Mouse (Mus musculus) adrenal gland, adult 18-20 months (tissue): Measurements from ENCODE around the gene Gm20696. TPM values are rescaled to one million over a fixed set of nuclear protein-coding genes. Genes with fewer than 3 reads are reported as not detected.

Experiments used
- DNase-seq, 2 experiments: peaks; one replicate each; pipeline ENCODE4 v3.0.0; 2021 to 2022; ENCODE audit warnings: low spot score in 2 of 2
- total RNA-seq, 2 experiments: library from RNA; stranded (reverse); gene quantifications; 1 replicate in 1 of 2; 2 replicates in 1 of 2; pipeline ENCODE4 v1.2.3; 2021

The Gm20696 gene
- total RNA-seq, 2 experiments from 2014 or later = 2.5 to 3.0 TPM

DNA sequence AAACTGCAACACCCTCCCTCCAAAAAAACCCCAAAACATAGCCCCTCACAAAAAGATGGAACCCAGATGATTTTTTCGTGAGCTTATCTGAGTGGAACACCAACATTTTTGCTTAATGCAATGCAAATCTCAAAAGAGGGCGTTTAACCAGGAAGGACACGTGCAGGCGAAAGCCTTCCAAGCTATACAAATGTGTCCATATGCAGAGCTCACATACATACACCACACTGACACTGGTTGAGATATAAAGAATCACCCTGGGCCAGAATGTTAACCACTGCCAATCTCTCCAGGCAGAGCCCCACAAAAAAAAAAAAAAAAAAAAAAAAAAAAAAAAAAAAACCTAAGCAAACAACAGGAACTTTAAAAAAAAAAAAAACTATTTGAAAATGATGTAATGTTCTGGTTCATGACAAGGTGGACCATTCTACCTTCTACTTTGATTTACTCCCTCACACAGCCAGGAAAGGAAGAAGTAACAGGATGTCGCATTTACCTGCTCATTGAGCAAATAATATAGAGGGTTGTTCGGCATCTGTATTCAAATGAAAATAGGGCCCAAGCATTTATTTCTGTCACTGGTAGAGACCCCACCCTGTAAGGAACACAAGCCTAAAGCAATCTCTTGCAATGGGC lies 262.7 kb downstream of the Gm20696 start:
- no peak for DNase-seq

GRCm38 (mm10) chr6:99402941-99403340 lies 263.7 kb downstream of the Gm20696 start:
- DNase-seq = no peak

DNA sequence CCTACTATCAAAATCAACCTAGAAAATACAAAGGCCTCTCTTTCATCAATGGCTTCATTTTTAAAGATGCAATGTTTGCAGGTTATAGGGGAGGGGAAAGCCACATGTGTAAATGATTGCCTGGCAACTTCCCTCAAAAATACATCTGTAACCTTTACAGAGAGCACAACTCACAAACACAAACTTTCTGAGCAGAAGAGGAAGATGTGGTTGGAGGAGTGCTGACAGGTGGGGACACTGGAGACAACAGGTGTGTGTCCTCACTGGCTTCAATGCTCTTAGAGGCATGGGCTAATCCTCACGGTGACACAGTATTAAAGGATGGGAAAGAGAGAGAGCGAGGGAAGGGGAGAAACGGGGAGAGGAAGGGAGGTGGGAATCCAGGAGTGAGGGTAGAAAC lies 264.2 kb downstream of the Gm20696 start:
- DNase-seq = no peak

DNA sequence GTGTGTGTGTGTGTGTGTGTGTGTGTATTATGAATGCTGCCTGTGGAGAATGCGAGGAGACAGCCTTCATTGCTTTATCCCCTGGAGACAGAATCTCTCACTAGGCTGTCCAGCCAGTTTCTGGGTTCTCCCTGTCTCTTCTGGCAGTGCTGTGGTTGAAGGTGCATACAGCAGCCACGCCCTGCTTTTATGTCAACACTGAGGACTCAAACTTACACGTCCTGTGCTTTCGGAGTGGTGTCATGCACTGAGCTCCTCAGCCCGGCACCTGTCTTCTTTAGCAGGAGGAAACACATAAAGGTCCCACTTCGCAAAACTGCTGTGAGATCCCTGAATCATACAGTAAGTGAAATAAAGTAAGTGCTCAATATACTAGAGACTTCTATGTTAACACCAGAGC lies 264.8 kb downstream of the Gm20696 start:
- no peak for DNase-seq

DNA sequence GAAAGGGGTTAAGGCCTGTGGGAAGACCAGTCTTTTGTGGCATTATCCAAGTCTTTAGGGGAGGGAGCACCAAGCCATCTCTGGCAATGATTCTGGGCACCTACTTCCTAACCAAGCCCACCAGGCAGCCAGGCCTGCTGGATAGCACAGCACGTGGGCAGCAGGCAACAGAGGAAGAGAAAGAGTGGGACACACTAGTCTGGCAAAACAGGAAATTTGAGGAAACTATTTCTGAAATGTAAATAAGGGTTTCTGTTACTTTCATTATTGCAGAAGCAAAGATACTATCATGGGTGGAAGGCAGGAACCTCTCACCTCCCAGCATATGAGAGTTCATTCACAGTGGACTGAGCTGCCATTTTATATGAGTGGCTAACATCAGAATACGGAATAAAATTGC lies 265.4 kb downstream of the Gm20696 start:
- no peak for DNase-seq

DNA sequence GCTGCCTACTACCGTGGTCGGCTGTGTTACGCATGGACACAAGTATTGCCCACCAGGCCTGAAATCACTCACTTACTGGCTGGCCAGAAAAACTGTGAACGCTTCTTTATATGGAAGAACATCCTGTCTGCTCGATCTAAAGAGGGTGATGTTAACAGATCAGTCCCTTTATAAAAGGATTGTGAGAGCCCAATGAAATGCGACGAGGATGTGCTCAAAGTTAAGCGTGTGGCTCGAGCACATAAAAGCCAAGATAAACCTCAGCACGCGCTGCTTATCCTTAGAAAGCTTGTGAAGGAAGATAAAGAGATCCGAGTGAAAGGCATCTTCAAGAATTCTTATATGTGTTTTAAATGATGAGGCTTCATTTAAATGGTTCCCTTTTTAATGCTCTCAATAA lies 270.9 kb downstream of the Gm20696 start:
- DNase-seq = no peak

DNA sequence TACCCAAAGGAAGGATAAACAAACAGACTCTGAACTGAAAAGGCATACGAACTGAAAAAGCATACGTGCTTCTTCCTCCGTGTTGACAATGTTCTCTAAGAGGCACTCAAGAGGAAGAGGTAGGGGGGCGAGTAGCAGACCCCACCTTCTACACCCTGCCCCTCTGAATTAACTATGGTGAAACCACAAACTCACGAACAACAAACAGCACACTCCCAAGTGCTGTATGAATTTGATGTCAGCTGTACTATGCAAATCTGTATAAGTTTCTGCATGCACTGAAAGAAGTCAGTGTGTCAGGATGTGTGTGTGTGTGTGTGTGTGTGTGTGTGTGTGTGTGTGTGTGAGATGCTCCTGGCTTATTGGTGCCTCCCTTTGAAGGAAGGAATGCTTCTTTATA lies 271.8 kb downstream of the Gm20696 start:
- no peak for DNase-seq

DNA sequence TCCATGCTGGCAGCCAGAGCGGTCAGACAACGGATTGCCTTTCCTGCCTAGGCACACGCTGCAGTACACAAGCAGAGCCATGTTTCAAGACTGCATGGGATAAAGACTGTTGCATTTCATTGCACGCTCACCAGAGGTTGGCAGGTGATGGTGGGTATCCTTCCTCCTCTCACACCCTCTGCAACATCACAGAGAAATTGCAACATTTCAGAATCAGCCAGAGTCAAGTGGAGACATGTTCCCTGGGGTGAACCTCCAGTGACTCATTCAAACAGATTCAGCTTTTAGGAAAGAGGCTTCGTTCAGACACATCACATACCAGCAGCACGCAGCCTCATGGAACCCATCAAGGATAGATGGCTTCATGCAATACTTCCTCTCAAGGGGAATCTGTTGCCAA lies 274.1 kb downstream of the Gm20696 start:
- DNase-seq = no peak

DNA sequence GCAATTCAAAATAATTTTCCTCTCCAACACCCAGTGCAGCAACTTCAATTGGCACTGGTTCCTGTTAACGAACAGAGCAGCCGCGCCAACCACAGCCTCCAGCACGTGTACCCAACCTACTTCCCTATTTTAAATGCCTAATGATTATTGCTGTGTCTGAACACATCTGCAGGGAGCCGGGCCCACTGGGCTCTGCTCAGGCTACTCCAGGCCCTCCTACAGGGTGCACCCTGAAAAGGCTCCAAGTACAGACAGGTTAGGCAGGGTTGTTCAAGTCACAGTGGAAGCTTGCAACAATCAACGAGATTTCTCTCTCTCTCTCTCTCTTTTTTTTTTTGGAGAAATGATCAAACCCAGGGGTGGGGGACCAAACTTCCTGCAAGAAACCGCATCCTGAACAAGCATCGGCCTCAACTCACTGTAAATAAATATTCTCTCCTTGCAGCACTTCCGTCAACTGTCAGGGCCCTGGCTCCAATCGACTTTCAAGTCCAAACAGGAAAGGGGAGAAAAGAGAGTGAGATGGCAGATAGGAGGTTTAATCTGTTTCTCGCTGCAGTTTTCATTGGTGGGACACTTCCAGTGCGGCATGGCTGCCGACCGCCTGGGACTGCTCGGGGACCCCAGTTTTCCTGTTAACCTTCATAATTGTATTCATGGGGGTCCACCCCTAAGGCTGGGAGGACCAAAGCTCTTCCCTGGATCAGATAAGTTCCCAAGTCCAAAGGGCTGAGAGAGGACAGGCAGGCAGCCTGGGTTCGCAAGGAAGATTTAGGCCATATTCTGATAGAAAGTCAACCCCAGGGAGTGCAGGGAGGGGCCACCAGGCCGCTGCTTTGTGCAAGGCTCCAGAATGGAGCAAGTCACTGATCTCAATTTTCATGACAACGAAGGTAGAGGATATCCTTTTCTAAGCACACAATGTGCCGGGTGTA lies 277.6 kb downstream of the Gm20696 start:
- DNase-seq = no peak

DNA sequence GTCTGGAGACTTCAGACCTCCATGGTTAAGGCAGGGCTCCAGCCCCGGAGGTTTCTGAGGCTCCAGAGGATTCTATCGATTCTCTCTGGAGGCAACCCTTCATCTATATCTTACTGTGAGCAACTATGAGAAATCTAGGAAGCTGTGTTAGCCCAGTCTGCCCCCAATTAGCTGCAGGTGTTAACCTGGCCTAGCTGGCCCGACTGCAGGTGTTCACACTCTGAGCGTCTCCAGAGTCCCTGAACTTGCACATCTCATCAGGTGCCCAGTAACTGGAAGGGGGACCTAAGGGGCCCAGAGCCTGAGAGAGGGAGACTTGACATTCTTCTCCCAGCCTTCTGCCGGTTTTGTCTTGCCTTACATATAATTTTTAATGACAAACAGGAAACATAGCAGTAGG lies 278.6 kb downstream of the Gm20696 start:
- DNase-seq = no peak

DNA sequence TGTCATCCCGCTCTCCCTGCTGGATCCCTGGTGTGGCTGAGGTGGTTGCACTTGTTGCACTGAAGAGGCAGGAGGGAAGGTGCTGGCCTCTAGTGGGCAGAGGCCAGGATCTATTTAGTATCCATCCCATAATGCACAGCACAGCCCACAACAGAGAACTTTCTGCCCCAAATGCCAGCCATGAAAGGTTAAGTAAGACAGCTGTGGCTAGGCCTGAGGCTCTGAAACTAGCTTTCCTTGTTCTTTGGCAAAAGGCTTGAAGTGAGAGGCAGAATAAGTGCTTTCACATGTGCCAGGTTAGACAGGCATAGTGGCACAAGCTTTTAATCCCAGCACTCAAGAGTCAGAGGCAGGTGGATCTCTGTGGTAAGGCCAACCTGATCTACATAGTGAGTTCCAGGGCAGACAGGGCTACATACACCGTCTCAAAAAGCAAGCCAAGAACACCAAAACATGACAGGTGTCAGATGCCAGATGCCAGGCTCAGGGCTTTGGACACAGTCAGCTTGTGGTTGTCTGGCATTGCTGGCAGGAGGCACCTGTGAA lies 281.5 kb downstream of the Gm20696 start:
- peak in 1 of 2 experiments; percentile 10 for DNase-seq

DNA sequence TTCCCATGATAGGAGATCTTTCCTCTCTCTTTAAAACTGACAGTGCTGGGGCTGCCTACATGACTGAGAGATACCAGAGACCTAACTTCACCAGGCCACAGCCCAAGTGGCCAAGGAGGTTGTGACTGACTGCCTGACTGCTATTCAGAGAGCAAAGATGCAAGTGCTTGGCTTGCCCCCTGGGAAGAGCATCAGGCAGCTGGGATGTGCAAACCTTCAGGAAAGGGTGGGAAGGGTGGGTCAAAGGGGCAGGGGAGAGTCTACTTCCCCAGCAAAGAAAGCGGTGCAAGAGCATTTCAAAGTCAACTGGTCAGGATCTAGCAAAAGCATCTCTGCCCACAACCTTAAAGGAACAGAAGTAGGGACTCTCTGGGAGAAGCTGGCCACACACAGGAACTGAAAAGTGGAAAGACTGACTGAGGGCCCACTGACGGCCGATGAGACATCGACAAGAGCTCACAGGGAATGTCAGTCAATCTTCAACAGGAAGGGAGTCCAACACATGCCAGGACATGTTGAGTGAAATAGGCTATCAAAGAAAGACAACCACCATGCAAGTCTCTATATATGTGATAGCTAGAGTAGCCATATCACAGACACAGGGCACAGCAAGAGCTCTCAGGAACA lies 282.6 kb downstream of the Gm20696 start:
- DNase-seq = no peak

GRCm38 (mm10) chr6:99380146-99380545 lies 286.5 kb downstream of the Gm20696 start:
- no peak for DNase-seq

DNA sequence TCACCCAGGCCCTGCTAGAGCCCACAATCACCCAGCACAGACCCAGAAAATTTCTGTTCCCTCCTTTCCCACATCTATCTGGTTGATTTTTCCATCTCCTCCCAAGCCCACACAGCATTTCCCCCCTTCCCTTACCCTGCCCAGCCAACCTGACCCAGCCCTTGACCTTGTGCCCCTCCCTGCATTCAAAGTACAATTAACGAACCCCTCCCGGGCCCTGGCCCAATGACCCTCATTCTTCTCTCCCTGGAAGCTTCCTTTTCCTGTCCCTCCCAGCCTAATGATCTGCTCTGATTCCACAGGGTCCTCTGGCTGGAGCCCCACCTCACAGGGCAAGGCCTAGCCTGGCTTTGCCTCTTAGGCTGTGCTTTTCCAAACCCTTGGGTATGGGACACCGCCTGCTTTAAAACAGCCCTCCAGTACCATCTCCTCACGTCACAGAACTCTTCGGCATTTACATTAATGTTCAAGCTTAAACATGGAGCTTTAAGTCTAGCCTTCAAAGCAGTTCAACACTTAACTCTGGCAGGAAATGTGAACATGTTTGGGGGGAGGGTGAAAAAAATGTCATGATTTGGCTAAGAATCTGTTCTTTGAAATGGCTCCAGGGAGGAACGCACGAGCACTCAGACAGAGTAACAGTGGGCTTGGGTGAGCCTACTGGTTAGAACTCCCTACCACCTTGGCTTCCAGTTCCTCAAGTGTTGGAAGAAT lies 287.4 kb downstream of the Gm20696 start:
- DNase-seq = peak in 1 of 2 experiments; percentile 37

DNA sequence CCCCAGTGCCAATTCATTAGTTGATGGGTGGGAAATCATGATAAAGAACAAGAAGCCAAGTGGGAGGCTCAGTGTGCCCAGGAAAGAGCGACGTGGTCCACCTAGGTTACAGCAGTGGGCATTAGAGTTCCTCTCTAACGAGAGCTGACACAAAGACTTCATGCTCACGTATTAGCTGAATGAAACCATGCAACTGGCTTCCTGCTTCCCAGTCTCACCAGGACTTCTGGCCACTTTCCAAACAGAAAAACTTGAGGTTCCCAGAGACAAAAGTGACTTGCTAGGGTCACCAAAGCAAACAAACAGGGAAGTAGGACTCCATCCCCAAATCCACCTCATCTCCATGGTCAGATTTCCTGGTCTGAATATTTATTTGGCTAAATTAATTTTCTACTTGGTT lies 288.9 kb downstream of the Gm20696 start:
- DNase-seq = no peak

DNA sequence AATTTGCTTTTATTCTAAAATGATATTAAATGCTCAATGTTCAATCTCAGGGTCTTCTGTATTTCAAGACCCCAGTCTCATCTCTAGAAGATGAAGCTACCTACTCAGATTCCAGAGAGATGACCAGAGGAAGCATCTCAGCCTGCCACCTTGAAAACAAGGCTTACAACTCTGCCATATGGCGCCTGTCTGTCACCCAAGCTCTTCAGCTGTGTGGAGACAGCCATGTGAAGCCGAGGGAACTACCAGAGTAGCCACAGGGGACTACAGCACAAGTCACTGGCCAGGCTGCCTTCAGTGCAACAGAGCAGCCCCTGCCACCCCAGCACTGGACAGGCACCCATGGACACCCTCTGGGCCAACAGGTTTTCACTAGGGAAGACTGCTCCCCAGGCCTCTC lies 289.5 kb downstream of the Gm20696 start:
- DNase-seq = no peak

GRCm38 (mm10) chr6:99376721-99377120 lies 289.9 kb downstream of the Gm20696 start:
- no peak for DNase-seq

- no peak for DNase-seq
These were observed 290.7 kb downstream of the Gm20696 start for GRCm38 (mm10) chr6:99375865-99376264.

GRCm38 (mm10) chr6:99375376-99375775 lies 291.2 kb downstream of the Gm20696 start:
- no peak for DNase-seq

GRCm38 (mm10) chr6:99374448-99375271 lies 291.9 kb downstream of the Gm20696 start:
- DNase-seq = no peak
